Mouse (Mus musculus) skeletal muscle tissue, postnatal 0 days (tissue): ENCODE measurements around the gene Myct1. TPM values are rescaled to one million over a fixed set of nuclear protein-coding genes. Genes with fewer than 3 reads are reported as not detected.

Experiments used
- polyA plus RNA-seq: library from polyadenylated mRNA; unstranded; fragments of >200 nt; fragmentation: Nextera tagmentation; extraction: Ambion mirVana; gene quantifications from 2 replicates; pipeline ENCODE4 v1.2.1, GENCODE M21; 2015

The Myct1 gene
- polyA plus RNA-seq: 6.3 and 7.3 TPM in 2 replicates

DNA sequence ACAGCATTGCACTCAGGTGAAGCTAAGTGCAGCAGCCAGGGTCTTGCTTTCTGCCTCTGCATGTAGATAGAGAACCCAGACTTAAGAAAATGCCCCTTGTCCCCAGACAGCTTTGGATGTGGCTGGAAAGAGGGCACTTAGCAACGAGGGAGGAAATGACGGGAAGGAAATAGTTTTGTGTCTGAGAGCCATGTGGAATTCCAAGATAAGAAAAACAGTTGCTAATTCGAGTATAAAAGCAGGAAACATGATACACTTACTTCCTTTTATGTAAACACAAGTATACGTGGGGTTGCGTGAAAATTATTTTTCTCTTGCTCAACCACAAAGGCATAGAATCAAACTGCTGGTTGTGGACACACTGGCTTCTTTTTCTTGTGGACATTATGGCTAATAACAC, at the start of gene Myct1:
Gene Myct1, plus strand, starts transcription at position 312 of the 400 bp plus-strand sequence.

DNA sequence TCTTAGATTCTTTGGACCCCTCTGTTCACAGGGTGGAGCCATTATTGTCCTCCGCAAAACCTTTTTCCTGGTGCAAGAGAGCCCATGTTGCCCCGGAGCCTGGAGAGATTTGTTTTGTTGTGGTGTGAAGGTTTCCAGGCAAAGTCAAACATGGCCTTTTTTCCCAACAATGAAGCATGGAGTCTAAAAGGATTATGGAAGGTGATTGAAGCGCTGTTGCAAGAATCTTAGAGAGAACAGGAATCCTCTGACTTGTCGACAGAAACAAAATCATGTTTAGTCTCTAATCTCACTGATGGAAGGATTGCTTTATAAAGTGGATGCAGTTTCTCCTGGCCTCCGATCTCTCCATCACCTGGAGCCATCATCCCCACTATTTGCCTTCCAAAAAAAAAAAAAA, 42.2 kb upstream of the Myct1 start, which contains the start of gene Syne1:
Gene Syne1, minus strand, starts transcription at position 101 of the 400 bp plus-strand sequence.

DNA sequence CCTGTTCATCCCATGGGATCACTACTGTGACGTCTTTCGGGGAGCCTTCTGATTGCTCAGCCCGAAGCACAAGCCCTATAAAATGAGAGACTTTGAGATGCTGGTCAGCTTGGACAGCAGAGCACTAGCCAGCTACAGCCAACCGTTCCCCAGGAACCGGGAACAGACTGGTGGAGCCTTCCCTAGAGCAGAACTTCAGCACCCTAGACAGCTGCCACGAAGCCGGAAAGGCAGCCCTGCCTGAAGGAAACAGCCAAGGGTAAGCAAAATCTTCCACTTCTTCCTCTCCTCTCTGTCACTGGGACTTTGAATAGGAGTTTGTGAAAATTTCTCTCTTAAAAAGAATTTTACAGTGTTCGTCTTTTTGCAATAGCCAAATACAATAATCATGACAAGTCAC, 45.5 kb downstream of the Myct1 start, which contains the start of gene Vip:
Gene Vip, plus strand, starts transcription at position 107 of the 400 bp plus-strand sequence.

Other genes with a start within 250 kb of the Myct1 start
- gene Syne1, start 42.3 kb upstream of the Myct1 start, polyA plus RNA-seq: 22.7 and 27.4 TPM in 2 replicates
- gene Vip, start 45.4 kb downstream of the Myct1 start, polyA plus RNA-seq: not detected in 2 replicates
- 9.1 and 11.5 TPM in 2 replicates for gene Fbxo5, start 211.8 kb downstream of the Myct1 start, polyA plus RNA-seq
- gene Mtrf1l, start 230.1 kb downstream of the Myct1 start, polyA plus RNA-seq: 11.0 and 11.3 TPM in 2 replicates